Mouse (Mus musculus) CH12.LX (cell line): ENCODE data around the gene Aspdh.

Source experiments
- CTCF ChIP-seq, 2 experiments: IDR thresholded peaks in 1 of 2; conservative IDR thresholded peaks in 1 of 2; 2 replicates each; pipeline ENCODE4 v1.5.1; 2011 to 2012; ENCODE audit warnings: low read depth in 2 of 2, low read length in 2 of 2, improper control_type of control experiment in 1 of 2, inconsistent platforms in 1 of 2, mild to moderate bottlenecking in 1 of 2, moderate library complexity in 1 of 2
- ELF1 ChIP-seq: IDR thresholded peaks from 2 replicates; pipeline ENCODE4 v1.6.1; 2014; ENCODE audit warnings: low read depth, mild to moderate bottlenecking, inconsistent platforms, low read length, improper control_type of control experiment
- POLR2A ChIP-seq: IDR thresholded peaks from 2 replicates; pipeline ENCODE4 v1.6.1; 2011; ENCODE audit warnings: low read depth, mild to moderate bottlenecking, improper control_type of control experiment, low read length
- TBP ChIP-seq: conservative IDR thresholded peaks from 2 replicates; pipeline ENCODE4 v1.6.1; 2011; ENCODE audit warnings: low read depth, low read length, improper control_type of control experiment
- USF1 ChIP-seq: IDR thresholded peaks from 2 replicates; pipeline ENCODE4 v1.6.1; 2014; ENCODE audit warnings: low read depth, mild to moderate bottlenecking, inconsistent platforms, low read length, improper control_type of control experiment

GRCm38 (mm10) chr7:44466888-44467311 is 1.7 kb downstream of the Aspdh start:
- TF ChIP-seq CTCF (conservative IDR thresholded peaks at IDR 0.05 in 1 of 2, IDR thresholded peaks at IDR 0.05 in 1 of 2; ENCODE audit: low read depth in 2 of 2, low read length in 2 of 2) (no peak), TBP (no peak), ELF1 (no peak), USF1 (no peak), POLR2A (no peak)
